Mouse (Mus musculus) embryonic fibroblast, embryonic 13.5 days (primary cell): Measurements from ENCODE around the gene Palmd.

Experiments used
- CTCF ChIP-seq: IDR thresholded peaks from 2 replicates; pipeline ENCODE4 v1.5.1; 2011; ENCODE audit warnings: mild to moderate bottlenecking, control low read depth, low read length, moderate library complexity, borderline replicate concordance; ENCODE audit not compliant: insufficient read depth
- POLR2A ChIP-seq: IDR thresholded peaks from 2 replicates; pipeline ENCODE4 v1.6.1; 2011; ENCODE audit warnings: low read depth, mild to moderate bottlenecking, control low read depth, low read length, moderate library complexity

GRCm38 (mm10) chr3:116906596-116906995 lies 62.2 kb downstream of the Palmd start:
- no peak for TF ChIP-seq CTCF
- TF ChIP-seq POLR2A = no peak
